Mouse (Mus musculus) stomach, embryonic 15.5 days (tissue): ENCODE results near the gene Lrtm2. TPM values are rescaled to one million over a fixed set of nuclear protein-coding genes. Genes with fewer than 3 reads are reported as not detected.
A peak's percentile ranks its signal among the peaks of the same experiment; 100 is the strongest.
"Not testable (repeated sequence)": the region's sequence is repeated elsewhere in the genome, so short reads cannot be mapped to it uniquely, and the experiment has no call there.

Source experiments
- ATAC-seq: fragments of 200-750 bp; cut with Nextera tagmentation; 2 replicates; pipeline ENCODE4 v1.8.0; 2017; ENCODE audit warnings: low read depth, moderate number of reproducible peaks, moderate TSS enrichment; ENCODE audit not compliant: insufficient read depth, low FRiP score
- H3K27ac ChIP-seq: fragments of 300-500 bp; sonication (generic); 2 replicates; pipeline ENCODE4 v1.5.1; 2015; ENCODE audit warnings: mild to moderate bottlenecking, inconsistent platforms
- H3K27me3 ChIP-seq: fragments of 300-500 bp; sonication (generic); replicated peaks from 2 replicates; pipeline ENCODE4 v1.6.1; 2015; ENCODE audit warnings: inconsistent platforms
- H3K36me3 ChIP-seq: fragments of 300-500 bp; sonication (generic); 2 replicates; pipeline ENCODE4 v1.6.1; 2015; ENCODE audit warnings: inconsistent platforms
- H3K4me1 ChIP-seq: fragments of 300-500 bp; sonication (generic); 2 replicates; pipeline ENCODE4 v1.6.1; 2015; ENCODE audit warnings: inconsistent platforms
- H3K4me2 ChIP-seq: fragments of 300-500 bp; sonication (generic); 2 replicates; pipeline ENCODE4 v1.6.1; 2015; ENCODE audit warnings: mild to moderate bottlenecking, inconsistent platforms
- H3K4me3 ChIP-seq: fragments of 300-500 bp; sonication (generic); replicated peaks from 2 replicates; pipeline ENCODE4 v1.5.1; 2015; ENCODE audit warnings: inconsistent platforms
- H3K9ac ChIP-seq: fragments of 300-500 bp; sonication (generic); 2 replicates; pipeline ENCODE4 v1.6.1; 2015; ENCODE audit warnings: inconsistent platforms
- H3K9me3 ChIP-seq: fragments of 300-500 bp; sonication (generic); 2 replicates; pipeline ENCODE4 v1.6.1; 2016; ENCODE audit warnings: inconsistent platforms
- WGBS: fragments of 180-500 bp; shearing (Covaris S2); methylation state at CpG from one replicate; pipeline ENCODE4 v1.1.7; 2015; 5-methylcytosine and 5-hydroxymethylcytosine counted together
- polyA plus RNA-seq: library from polyadenylated mRNA; unstranded; fragments of >200 nt; fragmentation: Nextera tagmentation; extraction: Ambion mirVana; gene quantifications from 2 replicates; pipeline ENCODE4 v1.2.1, GENCODE M21; 2015

The Lrtm2 gene
- polyA plus RNA-seq, result 0.36 and 0.79 TPM in 2 replicates

DNA sequence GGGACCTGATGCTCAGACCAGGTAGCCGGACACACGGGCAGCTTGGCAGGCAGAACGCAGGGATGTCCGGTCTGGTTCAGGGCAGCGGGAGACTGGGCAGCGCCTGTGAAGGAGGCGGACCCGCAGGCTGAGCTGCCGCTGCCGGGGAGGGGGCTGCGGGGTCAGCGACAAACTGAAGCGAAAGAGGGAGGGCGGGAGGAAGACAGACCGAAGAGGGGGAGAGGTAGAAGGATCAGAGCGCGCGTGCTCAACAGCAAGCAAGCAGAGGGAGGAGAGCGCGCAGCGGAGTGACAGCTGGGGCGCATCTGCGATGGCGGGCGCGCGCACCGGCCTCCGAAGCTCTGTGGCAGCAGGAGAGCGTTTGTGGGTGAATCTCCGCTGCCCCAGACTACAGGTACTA is at the start of gene Lrtm2:
Gene Lrtm2 (minus strand): TSS at position 261 of the 400 bp plus-strand sequence.
- H3K9ac ChIP-seq, result no peak within 1 kb of the TSS
- H3K4me3 ChIP-seq, result peak within 1 kb of the TSS; percentile 29
- H3K36me3 ChIP-seq, result no peaks in the 10 kb centered on the region
- no peaks in the 10 kb centered on the region for H3K9me3 ChIP-seq
- H3K4me2 ChIP-seq, result peak within 1 kb of the TSS; percentile 56
- H3K4me1 ChIP-seq, result peaks cover 16% of the 10 kb centered on the region; the same call in 1 of the 2 replicates
- WGBS, result 2% methylated on average over 31 of the region's 31 CpGs
- no peak for ATAC-seq
- peaks cover 39% of the 10 kb centered on the region for H3K27me3 ChIP-seq
- H3K27ac ChIP-seq, result no peak within 1 kb of the TSS

DNA sequence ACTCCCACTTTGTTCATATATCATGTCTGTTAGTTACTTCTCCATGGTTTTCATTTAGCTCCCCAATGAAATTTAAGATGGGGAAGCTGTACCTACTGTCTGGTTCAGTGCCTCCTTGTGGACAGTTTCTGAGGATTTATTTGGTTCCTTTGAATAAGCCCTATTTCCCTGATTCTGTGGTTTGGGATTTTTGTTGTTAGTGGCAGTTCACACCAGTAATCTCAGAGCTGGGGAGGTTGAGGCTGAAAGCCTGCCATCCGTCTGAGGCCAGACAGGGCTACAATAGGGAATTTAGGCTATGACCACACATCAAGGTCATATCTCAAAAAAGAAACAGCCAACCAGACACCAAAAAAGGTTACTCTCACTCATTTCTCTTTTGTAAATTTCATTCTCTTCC is 48.1 kb upstream of the Lrtm2 start:
- H3K4me3 ChIP-seq, result no peak overlapping the region
- no peak overlapping the region for H3K9ac ChIP-seq
- H3K4me2 ChIP-seq, result no peak overlapping the region
- WGBS, result 91% methylated on average over 1 of the region's 1 CpGs
- no peaks in the 10 kb centered on the region for H3K9me3 ChIP-seq
- ATAC-seq, result no peak
- H3K27me3 ChIP-seq, result no peaks in the 10 kb centered on the region
- no peak overlapping the region for H3K27ac ChIP-seq
- H3K36me3 ChIP-seq, result no peaks in the 10 kb centered on the region
- H3K4me1 ChIP-seq, result peaks cover 4% of the 10 kb centered on the region; the same call in 1 of the 2 replicates

DNA sequence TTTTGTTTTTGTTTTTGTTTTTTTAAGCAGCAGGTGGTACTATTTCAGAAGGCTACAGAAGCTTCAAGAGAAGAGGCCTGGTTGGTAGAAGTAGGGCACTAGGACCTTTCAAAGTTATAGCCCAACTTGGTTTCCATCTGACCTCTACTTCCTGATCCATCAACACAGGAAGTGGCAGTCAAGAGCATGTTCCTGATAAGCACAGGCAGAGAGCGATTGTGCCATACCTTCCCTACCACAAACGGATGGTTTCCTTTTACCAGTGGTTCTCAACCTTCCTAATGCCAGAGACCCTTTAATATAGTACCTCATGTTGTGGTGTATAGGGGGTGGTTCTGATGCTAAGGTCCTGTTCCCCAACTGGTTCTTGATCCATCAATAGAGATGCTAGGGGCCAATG is 47.0 kb upstream of the Lrtm2 start:
- no peak overlapping the region for H3K4me3 ChIP-seq
- ATAC-seq, result no peak; the same call in 1 of the 2 replicates
- WGBS, result 27% methylated on average over 2 of the region's 2 CpGs

DNA sequence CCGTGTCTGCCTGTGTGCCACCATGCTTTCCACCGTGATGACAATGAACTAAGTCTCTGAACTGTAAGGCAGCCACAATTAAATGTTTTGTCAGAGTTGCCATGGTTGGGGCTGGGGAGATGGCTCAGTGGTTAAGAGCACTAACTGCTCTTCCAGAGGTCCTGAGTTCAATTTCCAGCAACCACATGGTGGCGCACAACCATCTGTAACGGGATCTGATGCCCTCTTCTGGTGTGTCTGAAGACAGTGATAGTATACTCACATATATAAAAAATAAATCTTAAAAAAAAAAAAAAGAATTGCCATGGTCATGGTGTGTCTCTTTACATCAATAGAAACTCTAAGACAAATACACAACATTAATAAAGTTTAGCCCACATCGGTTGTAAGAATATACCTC is 44.5 kb upstream of the Lrtm2 start:
- ATAC-seq, result no peak
- Histone ChIP-seq H3K4me1 (peaks cover 4% of the 10 kb centered on the region), H3K4me2 (no peak overlapping the region), H3K9me3 (no peaks in the 10 kb centered on the region), H3K27ac (no peak overlapping the region), H3K36me3 (no peaks in the 10 kb centered on the region), H3K4me3 (no peak overlapping the region), H3K9ac (no peak overlapping the region), H3K27me3 (no peaks in the 10 kb centered on the region)
- 81% methylated on average over 5 of the region's 5 CpGs for WGBS

More for the DNA sequence above, 47.0 kb upstream of the Lrtm2 start:
- H3K4me2 ChIP-seq, result no peak overlapping the region
- H3K9me3 ChIP-seq, result no peaks in the 10 kb centered on the region
- H3K36me3 ChIP-seq, result no peaks in the 10 kb centered on the region
- no peak overlapping the region for H3K9ac ChIP-seq
- no peaks in the 10 kb centered on the region for H3K27me3 ChIP-seq
- peaks cover 4% of the 10 kb centered on the region for H3K4me1 ChIP-seq
- no peak overlapping the region for H3K27ac ChIP-seq

DNA sequence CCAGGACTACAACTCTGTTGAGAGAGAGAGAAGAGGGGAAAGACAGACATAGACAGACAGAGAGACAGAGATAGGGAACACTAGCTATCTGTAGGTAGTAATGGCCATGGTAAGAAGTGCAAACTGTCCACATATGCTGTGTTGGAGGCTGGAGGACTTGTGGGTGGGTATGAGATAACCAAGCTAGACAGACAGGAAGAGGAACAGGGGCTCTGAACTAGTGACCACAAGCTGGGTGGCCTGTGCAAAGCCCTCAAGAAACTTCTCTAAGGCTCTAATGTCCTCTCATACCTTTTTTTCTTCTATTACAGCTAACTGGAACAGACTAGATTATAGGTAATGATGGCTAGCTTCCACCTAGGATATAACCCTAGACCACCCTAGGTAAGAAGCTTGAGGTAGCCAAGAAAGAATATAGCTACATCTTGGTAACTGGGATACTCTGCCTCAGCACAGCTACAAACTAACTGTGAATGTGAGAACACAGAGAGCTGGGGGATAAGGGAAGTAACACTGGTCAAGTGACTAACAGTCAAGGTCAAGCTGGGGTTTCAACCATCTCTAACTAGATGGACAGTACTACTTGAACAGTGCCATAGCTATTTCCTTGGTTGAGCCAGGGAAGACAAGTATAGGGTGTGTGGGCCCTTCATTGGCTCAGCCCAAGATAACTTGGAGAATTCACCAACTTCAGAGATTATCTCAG is 42.6 kb upstream of the Lrtm2 start:
- ATAC-seq, result no peak
- Histone ChIP-seq H3K4me3 (no peak overlapping the region), H3K27me3 (no peaks in the 10 kb centered on the region), H3K4me1 (peaks cover 4% of the 10 kb centered on the region), H3K9ac (no peak overlapping the region), H3K4me2 (no peak overlapping the region), H3K27ac (no peak overlapping the region), H3K9me3 (no peaks in the 10 kb centered on the region), H3K36me3 (no peaks in the 10 kb centered on the region)

DNA sequence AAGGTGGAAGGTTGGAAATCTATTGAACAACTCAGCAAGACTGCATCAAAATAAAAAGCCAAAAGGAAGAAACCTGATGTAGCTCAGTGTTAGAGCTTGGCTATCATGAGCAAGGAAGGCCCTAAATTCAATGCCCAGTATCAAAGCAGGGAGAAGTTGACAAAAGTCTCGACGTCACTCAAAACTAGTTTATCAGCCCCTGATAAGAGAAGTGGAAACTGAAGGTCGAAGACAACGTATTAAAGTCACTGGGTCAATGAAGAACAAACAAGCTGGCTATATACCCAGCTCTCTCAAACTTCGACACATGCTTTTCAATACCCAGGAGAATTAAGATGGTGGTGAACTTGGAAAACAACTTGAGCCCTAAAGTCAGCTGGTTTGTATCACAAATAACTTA is 41.7 kb upstream of the Lrtm2 start:
- whole genome bisulfite sequencing, result 52% methylated on average over 5 of the region's 5 CpGs
- H3K27ac ChIP-seq, result no peak overlapping the region
- H3K4me2 ChIP-seq, result no peak overlapping the region
- no peak for ATAC-seq
- H3K4me3 ChIP-seq, result no peak overlapping the region
- no peaks in the 10 kb centered on the region for H3K36me3 ChIP-seq
- H3K9me3 ChIP-seq, result no peaks in the 10 kb centered on the region
- H3K4me1 ChIP-seq, result no peaks in the 10 kb centered on the region; the same call in 1 of the 2 replicates
- no peaks in the 10 kb centered on the region for H3K27me3 ChIP-seq
- no peak overlapping the region for H3K9ac ChIP-seq

DNA sequence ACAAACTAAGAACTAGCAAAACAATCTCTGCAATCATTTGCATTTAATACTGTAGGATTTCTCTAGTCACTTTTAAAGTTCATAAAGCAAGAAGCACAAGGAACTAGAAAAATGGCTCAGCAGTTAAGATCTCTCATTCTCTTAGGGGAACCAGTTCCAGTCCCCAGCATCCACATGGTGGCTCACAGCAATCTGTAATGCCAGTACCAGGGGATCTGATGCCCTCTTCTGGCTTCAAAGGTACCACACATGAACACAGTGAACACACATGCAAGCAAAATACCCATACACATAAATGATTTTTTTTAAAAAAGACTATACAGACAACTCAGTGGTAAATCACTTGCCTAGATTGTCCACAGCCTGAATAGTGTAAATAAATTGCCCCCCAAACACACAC is 41.1 kb upstream of the Lrtm2 start:
- H3K9me3 ChIP-seq, result no peaks in the 10 kb centered on the region
- no peak overlapping the region for H3K4me3 ChIP-seq
- ATAC-seq, result no peak
- H3K27ac ChIP-seq, result no peak overlapping the region
- H3K4me1 ChIP-seq, result no peaks in the 10 kb centered on the region; the same call in 1 of the 2 replicates
- H3K9ac ChIP-seq, result no peak overlapping the region
- H3K4me2 ChIP-seq, result no peak overlapping the region
- H3K36me3 ChIP-seq, result no peaks in the 10 kb centered on the region
- no peaks in the 10 kb centered on the region for H3K27me3 ChIP-seq

DNA sequence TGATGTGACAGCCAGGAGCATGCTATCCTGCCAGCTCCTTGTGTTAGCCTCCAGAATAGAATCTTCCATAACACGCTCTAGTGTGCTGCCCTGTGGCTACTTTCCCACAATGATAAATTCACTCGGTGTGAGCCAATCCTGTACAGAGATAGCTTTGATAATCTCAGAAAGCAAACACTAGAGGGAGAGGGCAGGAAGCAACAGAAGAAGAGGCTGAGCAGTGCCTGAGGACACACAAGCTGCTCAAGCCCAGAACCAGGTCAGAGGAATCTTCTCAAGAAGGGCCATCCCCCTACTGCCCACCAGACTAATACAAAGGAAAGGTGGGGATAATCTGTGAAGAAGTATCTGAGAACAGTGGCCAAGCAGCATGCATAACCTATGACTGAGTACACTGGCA is 36.8 kb upstream of the Lrtm2 start:
- Histone ChIP-seq H3K27me3 (no peaks in the 10 kb centered on the region), H3K4me3 (no peak overlapping the region), H3K27ac (no peak overlapping the region), H3K4me2 (no peak overlapping the region), H3K9ac (no peak overlapping the region), H3K9me3 (no peaks in the 10 kb centered on the region), H3K36me3 (no peaks in the 10 kb centered on the region; the same call in 1 of the 2 replicates), H3K4me1 (no peaks in the 10 kb centered on the region)
- 60% methylated on average over 2 of the region's 2 CpGs for WGBS
- no peak for ATAC-seq

DNA sequence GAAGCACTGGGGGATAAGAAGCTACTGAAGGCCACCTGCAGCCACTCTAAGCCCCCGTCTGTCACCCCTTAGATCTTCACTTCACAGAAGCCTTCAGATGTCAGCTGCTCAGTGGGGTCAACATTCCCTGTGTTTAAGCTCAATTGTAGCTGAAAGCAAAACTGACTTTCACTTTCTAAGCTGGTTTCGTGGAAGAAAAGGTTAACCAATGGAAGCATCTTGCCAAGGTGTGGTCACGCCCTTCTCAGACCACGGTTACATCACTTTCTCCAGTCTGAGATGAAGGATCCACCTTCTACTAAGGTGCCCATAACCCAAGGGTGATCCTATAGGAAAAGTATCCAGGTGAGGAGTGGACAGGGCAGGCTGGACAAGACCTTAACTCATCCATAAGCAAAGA is 36.2 kb upstream of the Lrtm2 start:
- not testable (repeated sequence) for H3K27me3 ChIP-seq, ATAC-seq, H3K4me3 ChIP-seq, H3K9me3 ChIP-seq, H3K4me2 ChIP-seq, H3K36me3 ChIP-seq, H3K9ac ChIP-seq, H3K27ac ChIP-seq, H3K4me1 ChIP-seq
- WGBS, result 74% methylated on average over 4 of the region's 4 CpGs

DNA sequence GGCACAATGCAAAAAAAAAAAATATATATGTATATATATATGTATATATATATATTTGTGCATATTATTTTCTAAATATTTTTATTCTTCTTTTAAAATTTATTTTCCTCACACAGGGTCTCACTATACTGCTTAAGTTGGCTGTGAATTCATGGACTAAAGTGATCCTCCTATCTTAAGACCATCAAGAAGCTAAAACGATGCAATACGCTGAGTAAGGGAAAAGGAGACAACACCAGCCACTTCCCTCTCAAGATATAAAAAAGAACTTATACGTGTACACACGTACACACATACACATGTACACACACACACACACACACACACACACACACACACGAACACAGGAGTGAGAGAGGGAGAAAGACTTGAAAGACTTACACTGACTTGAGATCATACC is 33.0 kb upstream of the Lrtm2 start:
- H3K9ac ChIP-seq, result no peak overlapping the region
- no peak for ATAC-seq
- H3K9me3 ChIP-seq, result no peaks in the 10 kb centered on the region
- H3K4me1 ChIP-seq, result no peaks in the 10 kb centered on the region
- no peak overlapping the region for H3K4me3 ChIP-seq
- H3K27me3 ChIP-seq, result no peaks in the 10 kb centered on the region
- 92% methylated on average over 5 of the region's 5 CpGs for WGBS
- H3K4me2 ChIP-seq, result no peak overlapping the region
- H3K27ac ChIP-seq, result no peak overlapping the region
- peaks cover 3% of the 10 kb centered on the region; the same call in 1 of the 2 replicates for H3K36me3 ChIP-seq

DNA sequence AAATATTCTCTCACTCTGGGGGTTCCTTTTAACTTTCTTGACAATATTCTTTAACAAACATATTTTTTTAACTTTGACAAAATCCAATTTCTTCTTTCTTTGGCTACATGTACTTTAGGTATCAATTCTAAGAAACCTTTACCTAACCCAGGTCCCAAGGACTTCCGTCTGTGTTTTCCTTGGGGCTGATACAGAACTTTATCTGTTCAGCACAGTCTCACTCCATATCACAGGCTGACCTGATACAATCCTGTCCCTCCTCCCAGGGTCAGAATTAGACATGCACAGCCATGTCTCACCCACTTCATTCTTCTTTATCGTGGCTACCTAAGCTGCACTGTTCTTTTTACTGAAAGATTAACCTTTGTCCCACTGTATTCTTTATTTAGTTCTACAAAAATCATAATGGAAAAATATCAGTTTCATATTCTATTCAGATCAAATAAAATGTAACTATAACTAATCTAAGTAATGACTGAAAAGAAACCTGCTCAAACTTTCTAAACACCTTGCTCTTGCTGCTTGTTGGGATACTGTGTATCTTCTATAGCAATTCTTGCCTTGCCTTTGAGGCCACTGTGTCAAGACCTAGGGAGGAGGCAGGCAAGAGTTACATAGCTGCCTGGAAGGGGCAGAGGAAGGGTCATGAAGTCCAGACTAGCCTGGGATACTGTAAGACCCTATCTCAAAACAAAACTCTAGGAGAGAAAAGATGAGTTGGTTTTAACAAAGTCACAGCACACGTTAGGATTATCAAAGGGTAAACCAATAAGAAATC is 30.5 kb upstream of the Lrtm2 start:
- WGBS, result 81% methylated on average over 3 of the region's 3 CpGs
- Histone ChIP-seq H3K9me3 (no peaks in the 10 kb centered on the region), H3K27me3 (no peaks in the 10 kb centered on the region), H3K4me2 (no peak overlapping the region), H3K27ac (no peak overlapping the region), H3K4me3 (no peak overlapping the region), H3K4me1 (no peaks in the 10 kb centered on the region), H3K36me3 (peaks cover 14% of the 10 kb centered on the region), H3K9ac (no peak overlapping the region)
- peak; percentile 91 for ATAC-seq

DNA sequence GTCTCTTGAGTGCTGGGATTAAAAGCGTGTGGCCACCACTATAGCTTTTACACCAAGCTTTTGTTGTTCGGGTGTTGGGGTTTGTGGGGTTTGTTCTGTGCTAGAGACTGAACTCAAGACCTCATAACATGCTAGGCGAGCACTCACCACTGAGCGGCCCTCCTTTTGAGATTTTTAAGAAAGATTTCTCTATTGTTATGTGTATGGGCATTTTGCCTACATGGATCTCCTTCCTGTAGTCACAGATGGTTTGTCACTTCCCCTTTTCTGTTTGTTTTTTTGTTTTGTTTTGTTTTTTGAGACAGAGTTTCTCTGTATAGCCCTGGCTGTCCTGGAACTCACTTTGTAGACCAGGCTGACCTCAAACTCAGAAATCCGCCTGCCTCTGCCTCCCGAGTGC is 29.7 kb upstream of the Lrtm2 start:
- H3K4me1 ChIP-seq, H3K4me3 ChIP-seq, ATAC-seq, H3K9me3 ChIP-seq, H3K4me2 ChIP-seq, H3K27me3 ChIP-seq, H3K27ac ChIP-seq, H3K9ac ChIP-seq: not testable (repeated sequence)
- peaks cover 18% of the 10 kb centered on the region for H3K36me3 ChIP-seq
- 90% methylated on average over 6 of the region's 6 CpGs for WGBS
